Comparison of ENCODE assay signal across 8 mouse cellular contexts in the genomic region with DNA sequence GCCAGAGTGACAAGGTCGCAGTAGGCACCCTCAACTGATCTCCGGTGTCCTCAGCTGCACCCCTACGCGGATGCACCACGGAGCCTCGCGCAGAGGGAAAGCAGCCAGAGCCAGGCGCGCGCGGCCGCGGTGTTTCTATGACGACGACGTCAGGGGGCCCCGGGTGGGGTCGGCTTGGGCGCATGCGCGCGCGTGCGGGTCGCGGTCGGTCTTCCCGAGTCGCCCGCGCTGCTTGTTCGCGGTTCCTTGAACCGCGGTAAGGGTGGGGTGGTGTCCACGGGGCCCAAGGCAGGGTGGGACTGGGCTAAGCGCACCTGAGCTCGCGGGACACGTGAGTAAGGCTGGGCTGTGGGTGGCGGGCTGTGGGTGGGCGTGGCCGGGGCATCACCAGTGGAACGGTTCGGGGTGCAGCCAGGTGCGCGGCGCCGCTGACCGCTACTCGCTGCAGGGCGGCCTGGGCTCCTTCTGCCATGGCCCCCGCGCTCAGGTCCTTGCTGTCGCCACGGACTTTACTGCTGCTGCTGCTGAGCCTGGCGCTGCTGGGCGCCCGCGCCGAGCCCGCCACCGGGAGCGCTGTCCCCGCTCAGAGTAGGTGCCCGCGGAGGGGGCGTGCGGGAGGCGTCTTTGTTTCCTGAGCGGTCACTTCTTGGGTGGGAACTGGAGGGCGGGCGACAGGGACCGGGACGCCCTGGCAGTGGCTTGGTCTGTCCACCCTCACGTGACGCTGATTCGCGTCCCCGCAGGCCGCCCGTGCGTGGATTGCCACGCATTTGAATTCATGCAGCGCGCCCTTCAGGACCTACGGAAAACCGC. TPM values are rescaled to one million over a fixed set of nuclear protein-coding genes. Genes with fewer than 3 reads are reported as not detected.
DNase-seq lines count a peak whose midpoint lies in the region; ATAC-seq and TF ChIP-seq lines count a peak whose summit lies in the region.

Gene Gm1673, plus strand, starts transcription at position 125 of the 813 bp plus-strand sequence.

- 0% methylated on average over 83 of the region's 88 CpGs for WGBS in forebrain, embryonic 16.5 days
- WGBS in lung, embryonic 14.5 days: under 1% methylated on average over 87 of the region's 88 CpGs

- H3K4me3 ChIP-seq in forebrain, embryonic 16.5 days (replicated peaks; ENCODE audit: low read length): peak within 1 kb of the TSS; percentile 95
- H3K4me3 ChIP-seq in lung, embryonic 14.5 days (ENCODE audit: low read depth, low read length): peak within 1 kb of the TSS; percentile 85

- H3K36me3 ChIP-seq in forebrain, embryonic 16.5 days (ENCODE audit: control insufficient read depth, insufficient read depth): peaks cover 5% of the 10 kb centered on the region; the same call in 1 of the 2 replicates
- H3K36me3 ChIP-seq in lung, embryonic 14.5 days (ENCODE audit: insufficient read depth): no peaks in the 10 kb centered on the region

- H3K27me3 ChIP-seq in forebrain, embryonic 16.5 days (replicated peaks; ENCODE audit: control insufficient read depth, insufficient read depth, low read length): no peaks in the 10 kb centered on the region
- no peaks in the 10 kb centered on the region for H3K27me3 ChIP-seq in lung, embryonic 14.5 days (ENCODE audit: insufficient read depth, low read length)

- H3K4me1 ChIP-seq in forebrain, embryonic 16.5 days (replicated peaks; ENCODE audit: control insufficient read depth, insufficient read depth, low read length): peaks cover 28% of the 10 kb centered on the region
- peaks cover 6% of the 10 kb centered on the region; the same call in 1 of the 2 replicates for H3K4me1 ChIP-seq in lung, embryonic 14.5 days (ENCODE audit: insufficient read depth)

- H3K9me3 ChIP-seq in forebrain, embryonic 16.5 days (ENCODE audit: control insufficient read depth, low read length): no peaks in the 10 kb centered on the region
- no peaks in the 10 kb centered on the region for H3K9me3 ChIP-seq in lung, embryonic 14.5 days (ENCODE audit: low read depth, low read length)

- TF ChIP-seq CTCF in lung, embryonic 14.5 days (IDR thresholded peaks at IDR 0.05; ENCODE audit: low read depth): peak; percentile 20

- intact Hi-C loops in heart, postnatal 25 days (cut with DNase I): no loop called here

- DNase-seq in MN1 (ENCODE audit: low spot score): peak; percentile 91
- DNase-seq in cerebellum, adult 11 months: peak; percentile 87
- peak; percentile 64 for DNase-seq in heart, postnatal 25 days (ENCODE audit: low spot score)
- DNase-seq in layer of hippocampus, adult 9-11 months: peak; percentile 89
- DNase-seq in lung, embryonic 14.5 days: peak; percentile 95
- DNase-seq in ovary, postnatal 10 days (ENCODE audit: low spot score): peak; percentile 67
- DNase-seq in thymus, postnatal 36 days: peak; percentile 87 to 90

- ATAC-seq in forebrain, embryonic 16.5 days: peak; percentile 91
- ATAC-seq in lung, embryonic 14.5 days (ENCODE audit: insufficient read depth): peak; percentile 89

- peak within 1 kb of the TSS; percentile 86 for H3K4me2 ChIP-seq in forebrain, embryonic 16.5 days (ENCODE audit: low read length)
- peak within 1 kb of the TSS; percentile 96 for H3K4me2 ChIP-seq in lung, embryonic 14.5 days

- H3K27ac ChIP-seq in forebrain, embryonic 16.5 days (ENCODE audit: low read length): peak within 1 kb of the TSS; percentile 91
- no peak within 1 kb of the TSS; the same call in 1 of the 2 replicates for H3K27ac ChIP-seq in lung, embryonic 14.5 days (ENCODE audit: low read depth)

- H3K9ac ChIP-seq in forebrain, embryonic 16.5 days (replicated peaks; ENCODE audit: low read depth, low read length): peak within 1 kb of the TSS; percentile 97
- H3K9ac ChIP-seq in lung, embryonic 14.5 days: peak within 1 kb of the TSS; percentile 72

RNA-seq across cellular contexts. Expression of gene Gm1673, which starts in this region (rescaled TPM):
- 435 and 524 TPM in 2 replicates for polyA plus RNA-seq in forebrain, embryonic 16.5 days (2015; fragmentation: Nextera tagmentation; extraction: Ambion mirVana)
- total RNA-seq in heart, postnatal 25 days (2021): 1 to 10 TPM; 2.8 to 3.1 TPM
- 57.5 and 61.1 TPM in 2 replicates for polyA plus RNA-seq in lung, embryonic 14.5 days (2014; fragmentation: Nextera tagmentation; extraction: Ambion mirVana)
